Mouse (Mus musculus) megakaryocyte, embryonic 14.5 days (primary cell): Measurements from ENCODE around the gene Bora. TPM values are rescaled to one million over a fixed set of nuclear protein-coding genes. Genes with fewer than 3 reads are reported as not detected.
"Not testable (repeated sequence)": the region's sequence is repeated elsewhere in the genome, so short reads cannot be mapped to it uniquely, and the experiment has no call there.

ENCODE experiments used
- H3K27me3 ChIP-seq: replicated peaks from 2 replicates; pipeline ENCODE3; 2012; ENCODE audit warnings: inconsistent platforms
- H3K36me3 ChIP-seq: replicated peaks from 2 replicates; pipeline ENCODE3; 2012; ENCODE audit warnings: low read length, inconsistent platforms, mixed read lengths
- H3K4me1 ChIP-seq: 2 replicates; pipeline ENCODE4 v1.6.1; 2012; ENCODE audit warnings: inconsistent platforms
- H3K4me3 ChIP-seq: replicated peaks from 2 replicates; pipeline ENCODE3; 2012; ENCODE audit warnings: moderate library complexity, mild to moderate bottlenecking, inconsistent platforms
- H3K9me3 ChIP-seq: 2 replicates; pipeline ENCODE4 v1.6.1; 2012; ENCODE audit warnings: inconsistent platforms
- FLI1 ChIP-seq: IDR thresholded peaks from 2 replicates; pipeline ENCODE4 v1.6.1; 2012; ENCODE audit warnings: low read length, inconsistent platforms, mixed read lengths
- GATA1 ChIP-seq: IDR thresholded peaks from 3 replicates; pipeline ENCODE4 v1.6.1; 2012; ENCODE audit warnings: mixed read lengths, low read length, inconsistent platforms, borderline replicate concordance
- polyA plus RNA-seq: library from polyadenylated mRNA; stranded (reverse); fragments of >175 nt; gene quantifications from 2 replicates; pipeline ENCODE4 v1.2.3, GENCODE M21; 2012; ENCODE audit warnings: low replicate concordance; ENCODE audit not compliant: insufficient read depth

The Bora gene
- polyA plus RNA-seq = 2.0 and 4.1 TPM in 2 replicates

DNA sequence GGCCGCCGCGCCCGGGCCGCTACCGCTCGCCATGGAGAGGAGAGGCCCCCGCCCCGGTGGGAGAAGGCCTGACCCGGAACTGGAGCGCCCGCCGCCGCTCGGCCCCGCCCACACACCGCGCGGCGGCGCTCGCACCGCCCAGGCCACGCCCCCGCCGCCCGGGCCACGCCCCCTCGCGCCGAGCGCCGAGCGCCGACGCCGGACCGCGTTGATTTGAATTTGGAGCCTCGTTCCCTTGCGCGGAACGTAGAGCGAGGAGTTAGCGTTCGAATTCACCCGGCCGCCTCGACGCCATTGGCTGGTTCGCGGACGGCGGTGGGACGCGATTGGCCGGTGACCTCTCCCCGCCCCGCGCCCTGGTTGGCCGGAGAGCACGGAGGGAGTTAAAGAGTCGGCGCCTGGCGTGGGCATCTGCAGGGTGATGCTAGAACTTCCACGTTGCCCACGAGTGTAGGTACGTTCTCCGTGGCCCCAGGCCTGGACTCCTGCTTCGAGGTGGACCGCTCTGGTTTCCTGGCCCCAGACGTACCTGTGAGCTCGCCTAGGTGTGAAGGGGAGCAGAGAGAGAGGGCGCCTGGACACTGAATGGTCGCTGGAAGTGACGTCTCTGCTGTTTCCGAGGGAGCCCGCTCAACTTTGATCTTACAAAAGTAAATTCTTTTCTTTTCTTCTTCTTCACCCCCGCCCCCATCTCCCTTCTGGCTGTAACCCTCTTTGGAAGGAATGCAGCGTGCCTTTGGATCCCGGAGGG, at the start of gene Bora, which contains the start of gene Mzt1:
Gene Bora, plus strand, starts transcription at position 192 of the 751 bp plus-strand sequence.
Gene Mzt1, minus strand, starts transcription at position 104 of the 751 bp plus-strand sequence.
- no peak for TF ChIP-seq GATA1
- no peak for TF ChIP-seq FLI1
- Histone ChIP-seq H3K27me3 (no peaks in the 10 kb centered on the region), H3K9me3 (no peaks in the 10 kb centered on the region), H3K4me1 (peaks cover 56% of the 10 kb centered on the region), H3K36me3 (peaks cover 24% of the 10 kb centered on the region), H3K4me3 (peak within 1 kb of the TSS; percentile 99)

DNA sequence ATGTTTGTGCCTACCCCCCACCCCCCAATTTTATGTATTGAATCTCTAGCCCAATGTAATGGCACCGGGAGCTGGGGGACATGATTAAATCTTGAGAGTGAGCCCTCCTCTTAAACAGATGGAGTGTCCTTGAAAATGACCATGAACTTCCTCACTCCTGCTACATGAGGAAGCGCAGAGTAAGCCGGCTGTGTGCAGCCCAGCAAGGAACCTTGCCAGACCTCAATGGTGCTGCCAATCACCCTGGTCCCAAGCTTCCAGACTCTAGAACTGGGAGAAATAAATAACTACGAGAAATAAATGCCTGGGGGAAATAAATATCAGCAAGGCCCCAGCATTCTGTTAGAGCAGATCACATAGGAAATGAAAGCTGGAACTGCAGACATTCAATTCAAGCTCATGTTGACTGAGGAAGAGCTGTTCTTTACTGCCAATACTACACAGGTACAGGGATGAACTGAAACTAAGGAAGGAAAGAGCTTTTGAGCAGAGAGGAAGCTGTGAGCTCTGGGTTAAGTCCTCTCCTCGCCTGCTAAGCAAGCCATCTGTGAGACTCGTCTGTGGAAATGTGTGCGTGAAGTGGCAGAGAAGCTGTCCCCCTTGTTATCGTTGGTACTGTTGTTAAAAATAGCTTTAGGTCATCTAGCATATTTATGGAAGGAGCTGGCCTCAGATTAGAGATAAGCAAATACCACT, 35.6 kb upstream of the Bora start:
- Histone ChIP-seq H3K4me3 (peak overlapping the region; percentile 87), H3K4me1 (peaks cover 11% of the 10 kb centered on the region), H3K27me3 (no peaks in the 10 kb centered on the region), H3K36me3 (no peaks in the 10 kb centered on the region), H3K9me3 (no peaks in the 10 kb centered on the region)
- TF ChIP-seq FLI1 = no peak
- no peak for TF ChIP-seq GATA1

DNA sequence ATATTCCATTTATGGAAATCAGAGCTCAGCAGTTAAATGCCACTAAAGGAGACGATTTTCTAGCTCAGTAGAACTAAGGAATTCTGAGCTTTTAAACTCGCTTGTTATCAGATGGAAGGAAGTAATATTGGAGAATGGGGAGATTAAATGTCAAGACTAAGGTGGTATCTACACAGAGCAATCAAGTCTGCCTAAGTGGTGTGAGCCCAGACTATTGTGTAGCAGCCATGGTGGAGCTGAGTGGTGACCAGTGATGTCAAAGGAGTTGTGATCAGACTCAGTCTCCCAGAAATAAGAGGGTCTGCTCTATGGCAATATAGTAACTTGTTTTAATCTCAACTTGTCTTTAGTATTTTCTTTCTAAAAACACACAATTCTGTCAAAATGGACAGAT, 35.1 kb upstream of the Bora start:
- TF ChIP-seq GATA1 (no peak), FLI1 (no peak)
- H3K36me3 ChIP-seq = no peaks in the 10 kb centered on the region
- peak overlapping the region; percentile 87 for H3K4me3 ChIP-seq
- H3K4me1 ChIP-seq = peaks cover 11% of the 10 kb centered on the region
- H3K27me3 ChIP-seq = no peaks in the 10 kb centered on the region
- no peaks in the 10 kb centered on the region for H3K9me3 ChIP-seq

DNA sequence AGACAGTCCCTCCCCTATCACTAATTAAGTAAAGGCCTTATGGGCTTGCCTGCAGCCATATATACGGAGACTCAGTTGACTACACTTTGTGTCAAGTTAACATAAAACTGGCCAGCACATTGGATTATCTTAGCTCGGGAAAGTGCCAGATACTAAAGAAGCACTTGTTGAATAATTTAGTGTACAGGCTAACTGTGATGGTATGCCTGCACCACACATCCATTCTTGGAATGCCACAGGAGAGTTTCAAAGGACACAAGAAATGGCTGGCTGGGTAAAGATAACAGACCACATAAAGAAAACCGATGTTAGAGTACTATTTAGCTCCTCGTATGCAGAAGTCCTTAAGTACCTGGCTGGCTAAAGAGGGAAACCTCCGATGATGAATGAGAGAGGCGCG, 27.3 kb upstream of the Bora start:
- Histone ChIP-seq H3K9me3 (no peaks in the 10 kb centered on the region), H3K27me3 (no peaks in the 10 kb centered on the region), H3K4me3 (no peak overlapping the region), H3K36me3 (no peaks in the 10 kb centered on the region), H3K4me1 (peaks cover 6% of the 10 kb centered on the region)
- TF ChIP-seq FLI1 (no peak), GATA1 (no peak)

DNA sequence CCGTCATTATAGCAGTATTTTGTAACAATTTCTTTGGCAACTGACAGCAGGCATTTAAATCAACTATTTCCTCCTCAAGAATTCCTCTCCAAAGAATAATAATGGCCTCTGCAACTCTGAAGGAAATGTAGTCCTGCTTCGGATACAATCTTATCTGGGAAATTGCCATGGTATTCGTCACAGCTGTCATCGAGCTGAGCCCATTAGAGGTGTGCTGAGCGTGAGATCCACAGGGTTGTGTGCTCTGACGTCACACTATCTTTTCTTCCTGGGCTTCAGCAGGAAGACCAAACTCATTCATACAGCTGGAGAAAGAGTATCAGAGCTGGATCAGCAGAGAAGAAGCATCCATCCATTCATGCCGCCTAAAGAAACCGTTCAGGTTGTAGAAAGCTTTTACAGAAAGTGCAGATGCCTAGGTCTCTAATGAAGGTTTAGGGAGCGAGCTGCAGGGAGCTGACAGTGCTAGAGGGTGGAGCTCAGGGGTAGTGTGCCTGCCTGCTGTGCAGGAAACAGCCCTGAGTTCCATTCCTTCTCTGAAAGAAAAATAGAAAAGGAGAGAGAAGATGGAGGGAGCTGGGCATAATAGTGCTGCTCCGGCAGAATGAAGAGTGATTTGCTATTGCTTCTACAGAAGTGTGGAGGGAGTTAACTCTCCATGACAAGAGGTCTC, 26.8 kb upstream of the Bora start:
- TF ChIP-seq FLI1 = no peak
- TF ChIP-seq GATA1 = no peak
- no peak overlapping the region for H3K4me3 ChIP-seq
- H3K4me1 ChIP-seq = peaks cover 6% of the 10 kb centered on the region
- H3K36me3 ChIP-seq = no peaks in the 10 kb centered on the region
- no peaks in the 10 kb centered on the region for H3K27me3 ChIP-seq
- H3K9me3 ChIP-seq = no peaks in the 10 kb centered on the region

DNA sequence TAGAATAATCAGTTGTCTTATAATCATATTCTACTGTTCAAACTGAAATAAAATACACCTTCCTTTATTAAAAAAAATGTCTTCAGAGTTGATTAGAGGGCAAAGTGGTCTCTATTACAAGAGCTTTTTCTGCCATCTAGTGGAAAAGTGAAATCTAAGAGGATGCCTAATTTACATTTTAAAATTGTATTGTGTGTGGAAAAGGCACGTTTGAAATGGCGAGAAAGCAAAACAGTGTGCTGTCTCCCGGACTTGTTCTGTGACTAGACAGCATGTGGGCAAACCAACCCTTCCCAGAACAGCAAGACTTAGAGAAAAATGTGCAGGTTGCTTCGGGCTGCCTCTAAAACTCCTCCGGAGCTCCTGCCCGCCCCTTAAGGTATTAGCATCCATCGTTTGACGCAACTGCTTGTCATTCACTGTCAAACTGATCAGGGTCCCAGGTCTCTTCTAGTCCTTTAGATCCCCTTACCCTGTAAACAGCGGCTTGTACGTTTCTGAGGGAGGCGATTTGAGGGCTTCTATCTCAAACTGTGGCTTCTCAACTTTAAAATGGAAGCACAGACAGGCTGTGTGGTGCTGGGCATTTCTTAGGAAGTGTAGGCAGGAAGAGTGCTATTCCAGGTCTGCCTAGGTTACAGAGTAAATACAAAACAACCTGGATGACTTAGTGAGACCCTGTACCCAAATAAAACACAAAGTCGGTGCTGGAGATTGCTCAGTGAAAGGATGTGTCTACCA, 23.5 kb upstream of the Bora start:
- peaks cover 8% of the 10 kb centered on the region for H3K36me3 ChIP-seq
- H3K4me3 ChIP-seq = peak overlapping the region; percentile 23
- TF ChIP-seq GATA1 = no peak
- no peak for TF ChIP-seq FLI1

DNA sequence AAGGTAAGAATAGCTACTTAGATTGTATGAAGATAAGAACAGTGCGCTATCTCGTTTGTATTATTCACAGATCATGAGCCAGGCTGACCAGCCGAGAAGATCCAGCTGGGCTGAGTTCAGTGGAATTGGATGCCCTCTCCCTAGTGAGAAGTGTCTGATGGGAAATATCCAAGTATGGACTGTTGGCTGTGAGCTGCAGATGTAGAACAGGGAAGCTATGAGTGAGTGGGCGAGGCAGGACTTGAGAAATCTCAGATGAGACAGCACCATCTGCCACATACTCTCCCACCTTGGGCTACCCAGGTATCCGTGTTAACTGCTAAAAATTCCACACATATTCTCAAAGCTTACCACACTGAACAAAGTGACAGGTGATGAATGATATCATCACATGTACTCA, 16.0 kb upstream of the Bora start:
- H3K4me1 ChIP-seq = no peaks in the 10 kb centered on the region; the same call in 1 of the 2 replicates
- no peak for TF ChIP-seq FLI1
- no peak for TF ChIP-seq GATA1
- peaks cover 56% of the 10 kb centered on the region for H3K36me3 ChIP-seq
- H3K9me3 ChIP-seq = peaks cover 8% of the 10 kb centered on the region
- H3K4me3 ChIP-seq = no peak overlapping the region
- no peaks in the 10 kb centered on the region for H3K27me3 ChIP-seq

More for the DNA sequence above, 23.5 kb upstream of the Bora start:
- Histone ChIP-seq H3K4me1 (peaks cover 6% of the 10 kb centered on the region), H3K27me3 (no peaks in the 10 kb centered on the region), H3K9me3 (peaks cover 8% of the 10 kb centered on the region)

DNA sequence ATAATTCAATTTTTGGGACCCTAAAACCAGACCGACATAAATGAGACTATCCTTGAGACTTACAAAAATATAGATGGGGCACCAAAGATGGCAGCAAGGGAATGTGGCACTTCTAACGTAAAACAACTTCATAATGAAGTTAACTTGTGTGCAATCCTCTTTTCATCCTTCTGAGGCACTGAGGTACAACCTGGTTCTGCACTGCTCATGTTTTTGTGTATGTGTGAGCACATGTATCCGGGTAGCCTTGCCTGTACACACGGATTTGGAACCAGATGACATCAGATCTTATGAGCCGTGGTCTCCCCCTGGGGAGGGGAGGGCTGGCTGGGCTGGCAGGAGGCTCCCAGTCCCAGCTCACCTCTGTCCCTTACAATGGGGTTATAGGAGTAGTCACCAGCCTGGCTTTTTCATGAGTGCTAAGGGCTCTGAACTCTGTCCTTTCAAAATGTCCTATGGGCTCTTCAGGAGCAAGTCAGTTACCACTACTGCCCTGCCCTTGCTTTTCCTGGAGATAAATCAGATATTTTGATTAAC, 14.6 kb upstream of the Bora start:
- no peak for TF ChIP-seq FLI1
- no peak for TF ChIP-seq GATA1
- H3K4me1 ChIP-seq = no peaks in the 10 kb centered on the region; the same call in 1 of the 2 replicates
- no peaks in the 10 kb centered on the region for H3K27me3 ChIP-seq
- H3K4me3 ChIP-seq = no peak overlapping the region
- H3K9me3 ChIP-seq = peaks cover 7% of the 10 kb centered on the region
- H3K36me3 ChIP-seq = peaks cover 62% of the 10 kb centered on the region

DNA sequence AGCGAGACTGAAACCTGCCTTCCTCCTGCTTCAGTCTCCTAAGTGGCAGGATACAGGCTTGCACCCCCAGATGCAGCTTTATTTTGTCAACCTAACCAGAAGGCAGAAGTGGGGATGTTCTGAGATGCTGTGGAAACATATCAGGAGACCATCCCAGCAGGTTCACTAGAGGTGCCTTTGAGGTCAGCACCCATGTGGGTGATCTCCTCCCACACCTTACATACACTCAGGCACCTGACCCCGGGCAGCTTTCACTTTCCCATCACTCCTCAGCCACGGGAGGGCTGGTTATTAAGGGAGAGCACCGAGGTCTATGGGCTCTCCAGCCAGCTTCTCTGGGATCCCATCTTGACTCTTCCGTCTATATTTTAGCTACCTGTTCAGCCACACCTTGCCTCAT, 13.4 kb upstream of the Bora start:
- TF ChIP-seq GATA1 (no peak), FLI1 (no peak)
- no peak overlapping the region for H3K4me3 ChIP-seq
- peaks cover 2% of the 10 kb centered on the region for H3K4me1 ChIP-seq
- H3K27me3 ChIP-seq = no peaks in the 10 kb centered on the region
- H3K9me3 ChIP-seq = no peaks in the 10 kb centered on the region
- H3K36me3 ChIP-seq = peaks cover 58% of the 10 kb centered on the region

DNA sequence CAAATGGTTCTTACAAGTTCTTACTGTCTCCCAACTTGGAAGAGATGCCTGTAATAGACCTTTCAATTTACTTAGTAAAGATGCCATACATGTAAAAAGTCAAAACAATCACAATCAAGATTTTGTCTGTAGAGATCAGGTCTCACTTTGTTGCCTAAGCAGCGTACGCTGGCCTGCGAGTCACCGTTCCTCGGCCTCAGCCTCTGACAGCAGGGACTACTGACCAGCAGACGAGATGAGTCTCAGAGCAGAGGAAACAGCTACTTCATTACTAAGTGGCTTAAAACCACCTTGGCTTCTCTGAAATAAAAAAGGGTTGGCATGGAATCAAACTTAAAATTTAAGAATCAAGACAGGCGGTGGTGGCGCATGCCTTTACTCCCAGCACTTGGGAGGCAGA, 11.2 kb upstream of the Bora start:
- Histone ChIP-seq H3K36me3 (peaks cover 68% of the 10 kb centered on the region), H3K4me1 (peaks cover 15% of the 10 kb centered on the region)
- H3K27me3 ChIP-seq, H3K9me3 ChIP-seq, H3K4me3 ChIP-seq: not testable (repeated sequence)
